Mouse (Mus musculus) adrenal gland, adult 2 months (tissue): Measurements from ENCODE around the gene Meiob. TPM values are rescaled to one million over a fixed set of nuclear protein-coding genes. Genes with fewer than 3 reads are reported as not detected.

Experiments used
- DNase-seq: peaks from one replicate; pipeline ENCODE4 v3.0.0; 2021
- polyA plus RNA-seq: library from polyadenylated mRNA; depleted of rRNA; stranded (reverse); fragments of >200 nt; gene quantifications from 2 replicates; pipeline ENCODE4 v1.2.3, GENCODE M21; 2012
- total RNA-seq, 2 experiments: library from RNA; stranded (reverse); gene quantifications; 2 replicates each; pipeline ENCODE4 v1.2.3; 2021

Gene Meiob
- total and polyA plus RNA-seq, 3 experiments, result 0.86 to 1.5 TPM; not detected in 1

GRCm38 (mm10) chr17:24821351-24822280, 17.5 kb downstream of the Meiob start:
- peak; percentile 41 for DNase-seq

GRCm38 (mm10) chr17:24839842-24840241, 35.8 kb downstream of the Meiob start, which contains the start of gene Hagh:
Gene Hagh (plus strand): TSS chr17:24840143.
- DNase-seq, result no peak

- peak; percentile 31 for DNase-seq
These were observed 36.3 kb downstream of the Meiob start for GRCm38 (mm10) chr17:24840341-24840740.

GRCm38 (mm10) chr17:24841133-24841532, 37.0 kb downstream of the Meiob start:
- no peak for DNase-seq

- DNase-seq, result no peak
These were observed 38.5 kb downstream of the Meiob start for GRCm38 (mm10) chr17:24842631-24843030.

- no peak for DNase-seq
These were observed 40.4 kb downstream of the Meiob start for GRCm38 (mm10) chr17:24844525-24844924.

- no peak for DNase-seq
These were observed 43.3 kb downstream of the Meiob start for GRCm38 (mm10) chr17:24847386-24847785.

GRCm38 (mm10) chr17:24848600-24849031, 44.5 kb downstream of the Meiob start:
- no peak for DNase-seq

GRCm38 (mm10) chr17:24849733-24850064, 45.6 kb downstream of the Meiob start:
- no peak for DNase-seq

GRCm38 (mm10) chr17:24850065-24850772, 46.1 kb downstream of the Meiob start, which contains the start of gene Fahd1:
Gene Fahd1 (minus strand): TSS chr17:24850364.
- peak; percentile 97 for DNase-seq

GRCm38 (mm10) chr17:24850773-24851127, 46.7 kb downstream of the Meiob start:
- DNase-seq, result no peak

GRCm38 (mm10) chr17:24851381-24852125, 47.5 kb downstream of the Meiob start:
- no peak for DNase-seq

- peak; percentile 50 for DNase-seq
These were observed 51.9 kb downstream of the Meiob start for GRCm38 (mm10) chr17:24855838-24856464.

GRCm38 (mm10) chr17:24856589-24856988, 52.5 kb downstream of the Meiob start:
- no peak for DNase-seq

- DNase-seq, result no peak
These were observed 53.9 kb downstream of the Meiob start for GRCm38 (mm10) chr17:24857831-24858470.

GRCm38 (mm10) chr17:24858967-24859366, 54.9 kb downstream of the Meiob start:
- no peak for DNase-seq

- no peak for DNase-seq
These were observed 56.0 kb downstream of the Meiob start for GRCm38 (mm10) chr17:24860076-24860475.

- no peak for DNase-seq
These were observed 57.7 kb downstream of the Meiob start for GRCm38 (mm10) chr17:24861785-24862184.

- no peak for DNase-seq
These were observed 61.7 kb downstream of the Meiob start, which contains the start of gene Igfals for GRCm38 (mm10) chr17:24865776-24866175. Gene Igfals (plus strand): TSS chr17:24865997.

GRCm38 (mm10) chr17:24867914-24868313, 63.8 kb downstream of the Meiob start:
- DNase-seq, result no peak
